Mouse (Mus musculus) E14TG2a.4 (cell line): ENCODE data around the gene Ptpn12.

Experiments used
- H3K27me3 ChIP-seq: 2 replicates; pipeline ENCODE4 v1.6.1; 2014; ENCODE audit warnings: low read length, control low read depth; ENCODE audit not compliant: insufficient read depth
- H3K36me3 ChIP-seq: 2 replicates; pipeline ENCODE4 v1.6.1; 2014; ENCODE audit warnings: low read length, control low read depth; ENCODE audit not compliant: insufficient read depth
- H3K4me1 ChIP-seq: replicated peaks from 2 replicates; pipeline ENCODE4 v1.6.1; 2014; ENCODE audit warnings: low read depth, low read length, control low read depth
- H3K4me3 ChIP-seq: replicated peaks from 2 replicates; pipeline ENCODE4 v1.5.1; 2014; ENCODE audit warnings: mild to moderate bottlenecking, low read length
- H3K9me3 ChIP-seq: 2 replicates; pipeline ENCODE4 v1.6.1; 2014; ENCODE audit warnings: low read length, control low read depth
- CTCF ChIP-seq: conservative IDR thresholded peaks from 2 replicates; pipeline ENCODE4 v1.5.1; 2014; ENCODE audit warnings: low read length
- NANOG ChIP-seq: IDR thresholded peaks from 2 replicates; pipeline ENCODE4 v1.6.1; 2014; ENCODE audit warnings: borderline replicate concordance, low read length, mixed read lengths
- POU5F1 ChIP-seq: IDR thresholded peaks from 2 replicates; pipeline ENCODE4 v1.6.1; 2014; ENCODE audit warnings: low read length, borderline replicate concordance

Gene Ptpn12

GRCm38 (mm10) chr5:20941205-20941604 lies 114.5 kb downstream of the Ptpn12 start:
- Histone ChIP-seq H3K36me3 (peaks cover 28% of the 10 kb centered on the region), H3K4me1 (peaks cover 80% of the 10 kb centered on the region), H3K9me3 (no peaks in the 10 kb centered on the region), H3K27me3 (no peaks in the 10 kb centered on the region), H3K4me3 (no peak overlapping the region)
- TF ChIP-seq CTCF (no peak), NANOG (no peak), POU5F1 (no peak)

GRCm38 (mm10) chr5:20940696-20941095 lies 115.0 kb downstream of the Ptpn12 start:
- H3K9me3 ChIP-seq, result no peaks in the 10 kb centered on the region
- peaks cover 30% of the 10 kb centered on the region for H3K36me3 ChIP-seq
- TF ChIP-seq NANOG (no peak), POU5F1 (no peak), CTCF (no peak)
- H3K4me1 ChIP-seq, result peaks cover 80% of the 10 kb centered on the region
- no peak overlapping the region for H3K4me3 ChIP-seq
- no peaks in the 10 kb centered on the region for H3K27me3 ChIP-seq

DNA sequence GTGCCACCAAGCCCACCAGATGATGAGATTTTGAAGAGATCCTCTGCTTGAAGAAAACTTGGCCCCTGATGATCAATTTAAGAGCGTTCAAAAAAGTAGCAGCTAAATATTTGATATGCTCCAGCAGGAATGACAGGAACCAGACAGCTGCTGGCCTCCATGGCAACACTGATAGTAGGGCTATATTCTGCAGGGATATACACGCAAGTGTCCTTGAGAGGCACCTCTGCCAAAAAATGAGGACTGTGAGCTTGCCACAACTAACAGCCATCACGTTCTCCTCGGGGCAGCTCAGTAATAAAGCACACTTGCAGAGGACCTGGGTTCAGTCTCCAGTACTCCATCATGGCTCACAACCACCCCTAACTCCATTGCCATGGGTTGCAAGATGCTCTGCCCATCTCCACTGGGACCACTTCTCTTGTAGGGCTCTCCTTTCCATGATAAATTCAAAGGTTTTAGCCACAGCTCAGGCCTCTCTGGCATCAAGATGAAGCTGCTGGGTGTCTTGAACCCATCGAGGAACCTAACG lies 115.6 kb downstream of the Ptpn12 start:
- TF ChIP-seq CTCF (no peak), NANOG (no peak), POU5F1 (no peak)
- Histone ChIP-seq H3K27me3 (no peaks in the 10 kb centered on the region), H3K4me1 (peaks cover 80% of the 10 kb centered on the region), H3K36me3 (peaks cover 30% of the 10 kb centered on the region), H3K4me3 (no peak overlapping the region), H3K9me3 (no peaks in the 10 kb centered on the region)

GRCm38 (mm10) chr5:20938523-20938922 lies 117.2 kb downstream of the Ptpn12 start:
- H3K4me1 ChIP-seq, result peaks cover 83% of the 10 kb centered on the region
- TF ChIP-seq CTCF (no peak), POU5F1 (no peak), NANOG (no peak)

More at GRCm38 (mm10) chr5:20938523-20938922, 117.2 kb downstream of the Ptpn12 start:
- no peaks in the 10 kb centered on the region for H3K9me3 ChIP-seq
- H3K4me3 ChIP-seq, result 0 out of 2 replicates have a peak overlapping the region, but pooled peaks have one; percentile 11
- peaks cover 30% of the 10 kb centered on the region for H3K36me3 ChIP-seq
- no peaks in the 10 kb centered on the region for H3K27me3 ChIP-seq
